Mouse (Mus musculus) Patski (cell line): ENCODE results near the gene Pard3. TPM values are rescaled to one million over a fixed set of nuclear protein-coding genes. Genes with fewer than 3 reads are reported as not detected.

ENCODE experiments used
- ATAC-seq: fragments of 100-300 bp; one replicate; pipeline ENCODE4 v1.8.0; 2021
- CTCF ChIA-PET: fragments of 350-600 bp; sonication (Branson Sonifier 250); formaldehyde crosslinking; loops from one replicate; lab custom pipeline; 2022; ENCODE audit warnings: inconsistent platforms; lab: Charles Lee
- POLR2A ChIA-PET: fragments of 350-600 bp; sonication (Branson Sonifier 250); formaldehyde crosslinking; loops from one replicate; lab custom pipeline; 2022; ENCODE audit warnings: antibody characterized with exemption, inconsistent platforms; lab: Charles Lee
- DNase-seq: peaks from one replicate; pipeline ENCODE4 v3.0.0-alpha.2; 2011; ENCODE audit warnings: low read depth, low spot score
- H3K27me3 ChIP-seq: fragments of 371-371 bp; one replicate; pipeline ENCODE4 v1.5.1; 2021
- CTCF ChIP-seq: fragments of 100-300 bp; IDR thresholded peaks from one replicate; pipeline ENCODE4 v1.5.1; 2021
- in situ Hi-C: fragments of 300-500 bp; cut with MboI; formaldehyde crosslinking; loops from 3 replicates; pipeline ENCODE4 v1.11.1; 2018; ENCODE audit warnings: low pct_unique_long_range_greater_than_20kb, mixed read lengths
- polyA plus RNA-seq: library from polyadenylated mRNA; unstranded; gene quantifications from one replicate; pipeline ENCODE4 v1.2.3, GENCODE M21; 2021

The Pard3 gene
- polyA plus RNA-seq, 1 experiment from 2014 or later = 36.8 TPM

- in situ Hi-C loops = no loop called here
- ATAC-seq (no peak), DNase-seq (no peak)
- H3K27me3 ChIP-seq = no peaks in the 10 kb centered on the region
- TF ChIP-seq CTCF = no peak
- POLR2A ChIA-PET = no interaction called here
- CTCF ChIA-PET = interaction anchor here (0.7 to 0.9 kb wide), 2 partner anchors 9 to 32 kb away, joined by 3 read pairs; no protein-coding TSS in a partner anchor
Observed at GRCm38 (mm10) chr8:127266777-127267176, 203.1 kb downstream of the Pard3 start.

GRCm38 (mm10) chr8:127268239-127269024 lies 204.7 kb downstream of the Pard3 start:
- DNase-seq (no peak), ATAC-seq (no peak)
- ChIA-PET CTCF (interaction anchor here (0.7 to 1.6 kb wide), 5 partner anchors 41 to 1076 kb away, joined by 3 to 4 read pairs (median 3); no protein-coding TSS in a partner anchor), POLR2A (interaction anchor here (0.6 to 0.7 kb wide), 2 partner anchors 73 to 1504 kb away, joined by 4 to 7 read pairs; no protein-coding TSS in a partner anchor)
- no peaks in the 10 kb centered on the region for H3K27me3 ChIP-seq
- peak; percentile 37 for TF ChIP-seq CTCF
- in situ Hi-C loops = no loop called here

GRCm38 (mm10) chr8:127269082-127269747 lies 205.5 kb downstream of the Pard3 start:
- in situ Hi-C loops = no loop called here
- ATAC-seq (no peak), DNase-seq (no peak)
- ChIA-PET POLR2A (interaction anchor here (0.5 to 0.7 kb wide), 3 partner anchors 72 to 1505 kb away, joined by 4 to 7 read pairs (median 4); no protein-coding TSS in a partner anchor), CTCF (interaction anchor here (0.7 kb wide), 3 partner anchors 42 to 1075 kb away, joined by 3 to 4 read pairs (median 3); no protein-coding TSS in a partner anchor)
- no peaks in the 10 kb centered on the region for H3K27me3 ChIP-seq
- TF ChIP-seq CTCF = no peak

- no peak for DNase-seq
- ChIA-PET CTCF (interaction anchor here (1.0 to 1.4 kb wide), 3 partner anchors 8 to 17 kb away, joined by 3 read pairs; no protein-coding TSS in a partner anchor), POLR2A (no interaction called here)
- no peak for ATAC-seq
- in situ Hi-C loops = no loop called here
- no peak for TF ChIP-seq CTCF
- H3K27me3 ChIP-seq = no peaks in the 10 kb centered on the region
Observed at GRCm38 (mm10) chr8:127271186-127271585, 207.5 kb downstream of the Pard3 start.

- DNase-seq (no peak), ATAC-seq (no peak)
- ChIA-PET CTCF (interaction anchor here (0.8 to 1.6 kb wide), 4 partner anchors 9 to 154 kb away, joined by 3 to 4 read pairs (median 3); no protein-coding TSS in a partner anchor), POLR2A (no interaction called here)
- no peak for TF ChIP-seq CTCF
- no peaks in the 10 kb centered on the region for H3K27me3 ChIP-seq
- in situ Hi-C loops = no loop called here
Observed at GRCm38 (mm10) chr8:127280299-127280974, 216.7 kb downstream of the Pard3 start.

- no peak for ATAC-seq
- H3K27me3 ChIP-seq = no peaks in the 10 kb centered on the region
- ChIA-PET CTCF (interaction anchor here (0.8 kb wide), 1 partner anchor 31 kb away, joined by 3 read pairs; no protein-coding TSS in a partner anchor), POLR2A (no interaction called here)
- in situ Hi-C loops = no loop called here
- DNase-seq = no peak
- TF ChIP-seq CTCF = no peak
Observed at GRCm38 (mm10) chr8:127281035-127281434, 217.3 kb downstream of the Pard3 start.

- DNase-seq (peak; percentile 17), ATAC-seq (no peak)
- ChIA-PET CTCF (interaction anchor here (1.1 kb wide), 1 partner anchor 17 kb away, joined by 5 read pairs; no protein-coding TSS in a partner anchor), POLR2A (interaction anchor here (1.0 kb wide), 1 partner anchor 31 kb away, joined by 4 read pairs; no protein-coding TSS in a partner anchor)
- in situ Hi-C loops = no loop called here
- TF ChIP-seq CTCF = peak; percentile 65
- no peaks in the 10 kb centered on the region for H3K27me3 ChIP-seq
Observed at GRCm38 (mm10) chr8:127284462-127285216, 220.9 kb downstream of the Pard3 start.

GRCm38 (mm10) chr8:127287816-127288215 lies 224.1 kb downstream of the Pard3 start:
- no peaks in the 10 kb centered on the region for H3K27me3 ChIP-seq
- CTCF ChIA-PET = interaction anchor here (1.2 kb wide), 1 partner anchor 13 kb away, joined by 4 read pairs; no protein-coding TSS in a partner anchor
- in situ Hi-C loops = no loop called here
- no peak for ATAC-seq
- TF ChIP-seq CTCF = no peak
- POLR2A ChIA-PET = interaction anchor here (1.1 kb wide), 1 partner anchor 14 kb away, joined by 3 read pairs; no protein-coding TSS in a partner anchor
- DNase-seq = no peak

GRCm38 (mm10) chr8:127292307-127292706 lies 228.6 kb downstream of the Pard3 start:
- DNase-seq = no peak
- TF ChIP-seq CTCF = no peak
- ATAC-seq = no peak
- in situ Hi-C loops = no loop called here
- POLR2A ChIA-PET = interaction anchor here (0.6 kb wide), 1 partner anchor 167 kb away, joined by 6 read pairs; no protein-coding TSS in a partner anchor
- H3K27me3 ChIP-seq = no peaks in the 10 kb centered on the region
- CTCF ChIA-PET = interaction anchor here (1.4 kb wide), 1 partner anchor 24 kb away, joined by 3 read pairs; no protein-coding TSS in a partner anchor
